Comparison of ENCODE assay signal across 8 mouse cellular contexts in genomic region chr17:86254285-86254684, GRCm38 (mm10).
DNase-seq lines count a peak whose midpoint lies in the region; ATAC-seq and TF ChIP-seq lines count a peak whose summit lies in the region.

No protein-coding gene starts in this region.

- no peak overlapping the region for H3K4me3 ChIP-seq in limb, embryonic 14.5 days (replicated peaks; ENCODE audit: low read length)
- H3K4me3 ChIP-seq in limb, embryonic 10.5 days: no peak overlapping the region
- H3K4me3 ChIP-seq in hindbrain, postnatal 0 days (ENCODE audit: low read length): no peak overlapping the region
- H3K4me3 ChIP-seq in neural tube, embryonic 15.5 days (replicated peaks): no peak overlapping the region

- H3K9me3 ChIP-seq in limb, embryonic 14.5 days (ENCODE audit: control insufficient read depth, low read length): no peaks in the 10 kb centered on the region
- no peaks in the 10 kb centered on the region for H3K9me3 ChIP-seq in limb, embryonic 10.5 days (replicated peaks)
- no peaks in the 10 kb centered on the region for H3K9me3 ChIP-seq in hindbrain, postnatal 0 days (ENCODE audit: low read length)
- no peaks in the 10 kb centered on the region for H3K9me3 ChIP-seq in neural tube, embryonic 15.5 days (replicated peaks)

- no peak for TF ChIP-seq CTCF in brain, embryonic 14.5 days (IDR thresholded peaks at IDR 0.05; ENCODE audit: borderline replicate concordance, extremely low read depth, insufficient read depth, insufficient read length)
- 0 out of 2 replicates have a peak, but pooled peaks have one; percentile 2 for TF ChIP-seq CTCF in hindbrain, postnatal 0 days (IDR thresholded peaks at IDR 0.05; ENCODE audit: low read depth)

- no peak for ATAC-seq in limb, embryonic 14.5 days (ENCODE audit: low FRiP score, low read depth)
- peak; percentile 8 for ATAC-seq in frontal cortex, adult (ENCODE audit: low TSS enrichment)
- ATAC-seq in hindbrain, postnatal 0 days: peak; percentile 98
- ATAC-seq in neural tube, embryonic 15.5 days (ENCODE audit: low FRiP score): peak; percentile 77
- ATAC-seq in megakaryocyte progenitor cell, adult 5-6 weeks (replicated peaks; ENCODE audit: poor library complexity): no peak

- no peak overlapping the region for H3K4me2 ChIP-seq in limb, embryonic 14.5 days (replicated peaks; ENCODE audit: low read depth, low read length, severe bottlenecking)
- H3K4me2 ChIP-seq in hindbrain, postnatal 0 days (ENCODE audit: low read depth, low read length): no peak overlapping the region; the same call in 1 of the 2 replicates
- H3K4me2 ChIP-seq in neural tube, embryonic 15.5 days: no peak overlapping the region

- peak; percentile 26 for DNase-seq in limb, embryonic 14.5 days (ENCODE audit: low spot score)
- DNase-seq in limb, embryonic 10.5 days (ENCODE audit: low spot score): no peak
- DNase-seq in brain, embryonic 14.5 days (ENCODE audit: low read depth): peak; percentile 93
- peak; percentile 95 for DNase-seq in hindbrain, postnatal 0 days (ENCODE audit: low spot score)
- DNase-seq in thymus, postnatal 36 days: no peak

- H3K9ac ChIP-seq in limb, embryonic 14.5 days (ENCODE audit: low read depth, low read length, severe bottlenecking): no peak overlapping the region
- H3K9ac ChIP-seq in hindbrain, postnatal 0 days (replicated peaks; ENCODE audit: low read length): no peak overlapping the region
- no peak overlapping the region for H3K9ac ChIP-seq in neural tube, embryonic 15.5 days (replicated peaks)

- H3K4me1 ChIP-seq in limb, embryonic 14.5 days (ENCODE audit: control insufficient read depth, insufficient read depth, low read length): peaks cover 6% of the 10 kb centered on the region; the same call in 1 of the 2 replicates
- peaks cover 20% of the 10 kb centered on the region; the same call in 1 of the 2 replicates for H3K4me1 ChIP-seq in limb, embryonic 10.5 days
- H3K4me1 ChIP-seq in hindbrain, postnatal 0 days (ENCODE audit: insufficient read depth, low read length): peaks cover 19% of the 10 kb centered on the region
- peaks cover 30% of the 10 kb centered on the region for H3K4me1 ChIP-seq in neural tube, embryonic 15.5 days

- WGBS in limb, embryonic 14.5 days: 84% methylated on average over 8 of the region's 8 CpGs
- WGBS in limb, embryonic 10.5 days: 93% methylated on average over 8 of the region's 8 CpGs
- 45% methylated on average over 8 of the region's 8 CpGs for WGBS in hindbrain, postnatal 0 days
- WGBS in neural tube, embryonic 15.5 days: 71% methylated on average over 8 of the region's 8 CpGs

- H3K36me3 ChIP-seq in limb, embryonic 14.5 days (ENCODE audit: control insufficient read depth, insufficient read depth, low read length): no peaks in the 10 kb centered on the region
- H3K36me3 ChIP-seq in limb, embryonic 10.5 days: peaks cover 6% of the 10 kb centered on the region; the same call in 1 of the 2 replicates
- H3K36me3 ChIP-seq in hindbrain, postnatal 0 days (ENCODE audit: insufficient read depth, low read length): no peaks in the 10 kb centered on the region
- no peaks in the 10 kb centered on the region for H3K36me3 ChIP-seq in neural tube, embryonic 15.5 days

- TF ChIP-seq POLR2A in limb, embryonic 14.5 days (IDR thresholded peaks at IDR 0.05; ENCODE audit: borderline replicate concordance, extremely low read depth, insufficient read depth, insufficient read length): no peak
- no peak for TF ChIP-seq POLR2A in brain, embryonic 14.5 days (IDR thresholded peaks at IDR 0.05; ENCODE audit: borderline replicate concordance, extremely low read depth, insufficient read depth, insufficient read length, poor library complexity, severe bottlenecking)

- H3K27me3 ChIP-seq in limb, embryonic 14.5 days (ENCODE audit: control insufficient read depth, insufficient read depth, low read length): no peaks in the 10 kb centered on the region
- no peaks in the 10 kb centered on the region for H3K27me3 ChIP-seq in limb, embryonic 10.5 days (ENCODE audit: low read depth, poor library complexity, severe bottlenecking)
- no peaks in the 10 kb centered on the region for H3K27me3 ChIP-seq in hindbrain, postnatal 0 days (ENCODE audit: insufficient read depth, low read length)
- no peaks in the 10 kb centered on the region for H3K27me3 ChIP-seq in neural tube, embryonic 15.5 days (replicated peaks)

- no peak overlapping the region for H3K27ac ChIP-seq in limb, embryonic 14.5 days (replicated peaks; ENCODE audit: low read depth, low read length)
- no peak overlapping the region for H3K27ac ChIP-seq in limb, embryonic 10.5 days
- H3K27ac ChIP-seq in hindbrain, postnatal 0 days: peak overlapping the region; percentile 51; the same call in 1 of the 2 replicates
- no peak overlapping the region; the same call in 1 of the 2 replicates for H3K27ac ChIP-seq in neural tube, embryonic 15.5 days (replicated peaks)

Comparison
In these comparisons a context has a peak if more than half of its experiments do, and no peak if none do; other contexts are left out.
1. DNase-seq: peak in limb, embryonic 14.5 days (single experiment), brain, embryonic 14.5 days (single experiment) and hindbrain, postnatal 0 days (single experiment); none in limb, embryonic 10.5 days (single experiment) and thymus, postnatal 36 days (0 of 2).
2. ATAC-seq: peak in frontal cortex, adult (single experiment), hindbrain, postnatal 0 days (single experiment) and neural tube, embryonic 15.5 days (single experiment); none in limb, embryonic 14.5 days (single experiment) and megakaryocyte progenitor cell, adult 5-6 weeks (single experiment).